Mouse (Mus musculus) kidney, embryonic 14.5 days (tissue): ENCODE results near the gene Agap1. TPM values are rescaled to one million over a fixed set of nuclear protein-coding genes. Genes with fewer than 3 reads are reported as not detected.

Experiments used
- ATAC-seq: fragments of 200-750 bp; cut with Nextera tagmentation; 2 replicates; pipeline ENCODE4 v1.8.0; 2017; ENCODE audit warnings: moderate number of reproducible peaks, mild to moderate bottlenecking, moderate TSS enrichment, moderate library complexity; ENCODE audit not compliant: low FRiP score, low TSS enrichment
- H3K27ac ChIP-seq: fragments of 300-500 bp; sonication (generic); 2 replicates; pipeline ENCODE4 v1.5.1; 2014; ENCODE audit warnings: low read depth, mild to moderate bottlenecking, low read length, moderate library complexity, mixed read lengths
- H3K27me3 ChIP-seq: fragments of 300-500 bp; sonication (generic); 2 replicates; pipeline ENCODE4 v1.6.1; 2014; ENCODE audit warnings: mild to moderate bottlenecking, low read length; ENCODE audit not compliant: control insufficient read depth, insufficient read depth
- H3K36me3 ChIP-seq: fragments of 300-500 bp; sonication (generic); 2 replicates; pipeline ENCODE4 v1.6.1; 2014; ENCODE audit warnings: low read length, mixed read lengths; ENCODE audit not compliant: control insufficient read depth, insufficient read depth
- H3K4me1 ChIP-seq: fragments of 300-500 bp; sonication (generic); 2 replicates; pipeline ENCODE4 v1.6.1; 2014; ENCODE audit warnings: low read length, mixed read lengths; ENCODE audit not compliant: control insufficient read depth, insufficient read depth
- H3K4me2 ChIP-seq: fragments of 300-500 bp; sonication (generic); replicated peaks from 2 replicates; pipeline ENCODE4 v1.6.1; 2014; ENCODE audit warnings: low read depth, mild to moderate bottlenecking, low read length
- H3K4me3 ChIP-seq: fragments of 300-500 bp; sonication (generic); 2 replicates; pipeline ENCODE4 v1.5.1; 2014; ENCODE audit warnings: mild to moderate bottlenecking, low read length
- H3K9ac ChIP-seq: fragments of 300-500 bp; sonication (generic); 2 replicates; pipeline ENCODE4 v1.6.1; 2014; ENCODE audit warnings: low read depth, mild to moderate bottlenecking, low read length, moderate library complexity
- H3K9me3 ChIP-seq: fragments of 300-500 bp; sonication (generic); 2 replicates; pipeline ENCODE4 v1.6.1; 2016; ENCODE audit warnings: low read length; ENCODE audit not compliant: control insufficient read depth
- WGBS: fragments of 180-500 bp; shearing (Covaris S2); extraction: QIAGEN DNeasy Blood & Tissue Kit; methylation state at CpG from one replicate; pipeline ENCODE4 v1.1.7; 2014; 5-methylcytosine and 5-hydroxymethylcytosine counted together
- polyA plus RNA-seq: library from polyadenylated mRNA; unstranded; fragments of >200 nt; fragmentation: Nextera tagmentation; extraction: Ambion mirVana; gene quantifications from 2 replicates; pipeline ENCODE4 v1.2.1, GENCODE M21; 2014

Gene Agap1
- polyA plus RNA-seq, 1 experiment from 2014 or later, result 19.3 TPM

DNA sequence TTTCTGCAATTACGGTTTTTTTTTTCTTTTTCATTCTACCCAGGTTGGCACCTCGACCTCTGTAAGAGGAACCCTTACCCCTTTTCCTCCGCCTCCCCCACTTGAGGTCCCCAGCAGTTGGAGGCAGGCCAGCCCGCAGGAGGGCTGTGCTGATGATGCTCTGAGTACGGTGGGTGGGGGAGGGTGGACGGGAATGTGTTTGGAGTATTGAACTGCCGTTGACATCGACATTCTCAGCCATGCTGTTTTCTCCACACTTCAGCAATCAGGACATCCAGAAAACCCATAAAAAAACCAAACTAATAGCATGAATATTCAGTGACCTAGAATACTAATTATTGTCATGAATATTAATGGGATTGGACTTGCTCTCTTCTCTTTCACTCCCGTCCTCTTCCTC is 295.9 kb downstream of the Agap1 start:
- no peak overlapping the region for H3K9ac ChIP-seq
- no peak overlapping the region for H3K27ac ChIP-seq
- WGBS, result 4% methylated on average over 9 of the region's 9 CpGs
- H3K9me3 ChIP-seq, result no peaks in the 10 kb centered on the region
- peaks cover 15% of the 10 kb centered on the region; the same call in 1 of the 2 replicates for H3K4me1 ChIP-seq
- no peaks in the 10 kb centered on the region; the same call in none of the 2 replicates for H3K27me3 ChIP-seq
- peak; percentile 65 for ATAC-seq
- no peak overlapping the region for H3K4me3 ChIP-seq
- peak overlapping the region; percentile 36 for H3K4me2 ChIP-seq
- H3K36me3 ChIP-seq, result no peaks in the 10 kb centered on the region

DNA sequence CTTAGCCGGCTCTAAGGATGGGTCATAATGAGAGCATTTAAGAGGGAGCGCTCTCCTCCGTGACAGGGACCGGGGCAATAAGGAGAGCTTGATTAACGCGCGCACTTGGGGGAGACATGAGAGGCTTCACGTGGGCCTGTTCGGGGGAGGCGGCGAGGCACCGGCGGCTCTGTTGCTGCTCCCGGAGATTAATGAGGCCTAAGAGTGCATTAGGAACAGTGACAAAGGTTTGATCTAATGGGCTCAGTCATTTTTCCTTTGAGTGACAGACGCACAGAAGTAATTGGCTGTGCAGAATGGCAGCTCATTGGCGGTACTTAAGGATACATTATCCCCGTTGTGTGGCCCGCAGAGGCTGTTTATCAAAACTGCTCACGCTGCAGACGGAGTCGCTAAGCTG is 296.3 kb downstream of the Agap1 start:
- ATAC-seq, result peak; percentile 64; the same call in 1 of the 2 replicates
- Histone ChIP-seq H3K4me2 (peak overlapping the region; percentile 36), H3K9ac (no peak overlapping the region), H3K4me1 (peaks cover 17% of the 10 kb centered on the region; the same call in 1 of the 2 replicates), H3K9me3 (no peaks in the 10 kb centered on the region), H3K4me3 (no peak overlapping the region), H3K27ac (no peak overlapping the region), H3K27me3 (no peaks in the 10 kb centered on the region; the same call in none of the 2 replicates), H3K36me3 (no peaks in the 10 kb centered on the region)
- WGBS, result 8% methylated on average over 21 of the region's 21 CpGs

DNA sequence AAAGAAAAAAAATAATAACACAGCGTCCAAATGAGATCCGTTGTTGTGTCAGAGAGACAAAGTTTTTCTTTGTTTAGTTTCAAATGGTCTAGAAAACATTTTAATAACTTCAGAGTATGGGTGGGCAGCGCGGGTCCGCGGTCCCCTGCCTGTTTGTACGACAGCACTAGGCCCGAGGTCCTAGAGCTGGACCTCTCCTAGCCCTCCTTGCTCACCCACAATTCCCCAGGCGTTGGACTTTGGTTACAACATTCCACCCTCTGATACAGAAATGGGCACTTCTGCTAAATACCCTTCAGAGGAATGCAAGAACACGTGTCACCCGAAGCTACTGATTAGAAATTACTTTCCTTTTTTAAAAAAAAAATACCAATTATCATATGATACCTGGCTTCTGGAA is 296.7 kb downstream of the Agap1 start:
- no peak overlapping the region for H3K4me3 ChIP-seq
- ATAC-seq, result no peak
- H3K4me2 ChIP-seq, result no peak overlapping the region
- H3K9me3 ChIP-seq, result no peaks in the 10 kb centered on the region
- H3K9ac ChIP-seq, result no peak overlapping the region
- no peaks in the 10 kb centered on the region; the same call in none of the 2 replicates for H3K27me3 ChIP-seq
- H3K4me1 ChIP-seq, result peaks cover 17% of the 10 kb centered on the region; the same call in 1 of the 2 replicates
- no peaks in the 10 kb centered on the region for H3K36me3 ChIP-seq
- 47% methylated on average over 11 of the region's 11 CpGs for WGBS
- H3K27ac ChIP-seq, result no peak overlapping the region

DNA sequence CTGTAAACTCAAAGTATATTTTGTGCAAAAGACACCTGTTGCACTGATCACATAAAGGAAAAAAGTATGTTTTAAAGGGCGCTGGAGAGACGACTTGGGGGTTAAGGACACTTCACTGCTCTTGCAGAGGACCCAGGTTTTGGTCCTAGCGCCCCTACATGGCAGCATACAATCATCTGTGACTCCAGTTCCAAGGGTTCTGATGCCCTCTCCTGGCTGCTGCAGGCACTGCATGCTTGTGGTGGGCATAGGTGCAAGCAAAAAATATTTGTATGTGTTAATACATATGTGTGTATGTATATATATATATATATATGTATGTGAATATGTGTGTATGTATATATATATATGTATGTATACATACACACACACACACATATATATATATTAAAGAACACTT is 298.1 kb downstream of the Agap1 start:
- Histone ChIP-seq H3K4me1 (peaks cover 17% of the 10 kb centered on the region; the same call in 1 of the 2 replicates), H3K27me3 (no peaks in the 10 kb centered on the region; the same call in none of the 2 replicates), H3K27ac (no peak overlapping the region), H3K36me3 (no peaks in the 10 kb centered on the region), H3K4me3 (no peak overlapping the region), H3K9me3 (no peaks in the 10 kb centered on the region), H3K9ac (no peak overlapping the region), H3K4me2 (no peak overlapping the region)
- ATAC-seq, result no peak
- 94% methylated on average over 3 of the region's 3 CpGs for WGBS

DNA sequence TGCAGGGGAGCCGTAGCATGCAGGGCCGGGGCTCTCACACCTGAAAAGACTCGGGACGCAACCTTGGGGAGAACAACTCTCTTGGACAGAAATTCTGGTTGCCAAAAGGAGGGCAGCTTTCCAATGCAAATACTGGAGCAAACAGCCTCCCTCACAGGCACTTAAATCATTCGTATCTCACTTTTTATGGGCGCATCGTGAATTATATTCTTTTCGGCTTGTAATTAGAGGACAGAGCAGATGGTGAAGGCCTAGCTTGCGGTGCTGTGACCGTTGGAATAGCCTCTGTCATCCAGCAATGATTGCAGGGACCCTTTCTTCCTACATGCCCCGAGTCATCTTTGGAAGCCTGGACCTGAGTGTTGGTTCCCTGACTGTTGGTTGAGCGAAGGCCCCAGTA is 300.8 kb downstream of the Agap1 start:
- Histone ChIP-seq H3K27ac (no peak overlapping the region), H3K4me3 (no peak overlapping the region), H3K4me1 (peaks cover 13% of the 10 kb centered on the region; the same call in 1 of the 2 replicates), H3K27me3 (no peaks in the 10 kb centered on the region; the same call in none of the 2 replicates), H3K4me2 (no peak overlapping the region; the same call in 1 of the 2 replicates), H3K9me3 (no peaks in the 10 kb centered on the region), H3K36me3 (no peaks in the 10 kb centered on the region), H3K9ac (no peak overlapping the region)
- ATAC-seq, result peak; percentile 52; the same call in 1 of the 2 replicates
- 18% methylated on average over 12 of the region's 12 CpGs for WGBS

DNA sequence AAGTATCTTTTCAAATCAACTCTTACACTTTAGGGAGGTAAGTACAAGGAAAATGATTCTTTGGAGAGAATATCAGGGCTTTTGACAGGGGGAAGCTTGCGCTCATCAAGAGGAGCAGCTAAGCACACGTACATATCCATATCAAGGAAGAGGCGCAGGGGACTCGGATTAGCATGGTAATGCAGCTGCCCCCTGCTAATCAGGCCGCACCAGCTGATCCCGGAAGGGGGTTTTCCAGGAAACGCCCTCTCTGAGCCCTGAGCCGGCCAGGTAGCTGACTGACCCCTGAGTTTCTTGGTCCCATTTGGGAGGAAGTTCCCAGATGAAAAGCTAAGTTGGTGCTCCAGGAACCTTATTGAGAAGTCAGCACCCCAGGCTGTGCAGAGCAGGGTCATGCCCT is 301.8 kb downstream of the Agap1 start:
- H3K9ac ChIP-seq, result no peak overlapping the region
- H3K4me3 ChIP-seq, result no peak overlapping the region
- H3K36me3 ChIP-seq, result no peaks in the 10 kb centered on the region
- H3K27ac ChIP-seq, result no peak overlapping the region
- peaks cover 3% of the 10 kb centered on the region; the same call in 1 of the 2 replicates for H3K4me1 ChIP-seq
- H3K9me3 ChIP-seq, result no peaks in the 10 kb centered on the region
- 60% methylated on average over 8 of the region's 8 CpGs for WGBS
- H3K4me2 ChIP-seq, result no peak overlapping the region
- no peaks in the 10 kb centered on the region; the same call in none of the 2 replicates for H3K27me3 ChIP-seq
- no peak for ATAC-seq

DNA sequence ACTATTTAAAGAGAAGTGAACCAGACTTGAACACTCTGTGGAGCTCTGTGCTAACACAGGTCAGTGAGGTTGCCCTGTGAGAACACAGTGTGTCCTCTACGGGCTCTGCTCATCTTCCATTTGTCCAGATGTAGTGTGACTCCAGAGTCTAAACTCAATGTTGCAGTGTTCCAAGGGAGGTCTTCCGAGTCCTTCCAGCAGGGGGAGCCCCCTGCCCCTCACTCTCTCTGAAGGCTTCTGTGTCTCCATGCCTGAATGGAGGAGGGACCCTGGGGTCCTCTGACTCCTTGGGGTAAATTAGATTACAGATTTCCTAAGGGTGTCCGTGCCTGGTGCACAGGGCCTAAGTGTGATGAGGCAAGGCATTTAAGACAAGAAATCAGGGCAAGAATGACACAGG is 302.9 kb downstream of the Agap1 start:
- no peak overlapping the region for H3K4me3 ChIP-seq
- no peak overlapping the region for H3K4me2 ChIP-seq
- no peak overlapping the region for H3K9ac ChIP-seq
- no peaks in the 10 kb centered on the region; the same call in none of the 2 replicates for H3K27me3 ChIP-seq
- WGBS, result 56% methylated on average over 3 of the region's 3 CpGs
- no peak overlapping the region for H3K27ac ChIP-seq
- H3K36me3 ChIP-seq, result no peaks in the 10 kb centered on the region
- 0 out of 2 replicates have a peak, but pooled peaks cover 3% of the 10 kb centered on the region for H3K4me1 ChIP-seq
- H3K9me3 ChIP-seq, result no peaks in the 10 kb centered on the region
- no peak for ATAC-seq

DNA sequence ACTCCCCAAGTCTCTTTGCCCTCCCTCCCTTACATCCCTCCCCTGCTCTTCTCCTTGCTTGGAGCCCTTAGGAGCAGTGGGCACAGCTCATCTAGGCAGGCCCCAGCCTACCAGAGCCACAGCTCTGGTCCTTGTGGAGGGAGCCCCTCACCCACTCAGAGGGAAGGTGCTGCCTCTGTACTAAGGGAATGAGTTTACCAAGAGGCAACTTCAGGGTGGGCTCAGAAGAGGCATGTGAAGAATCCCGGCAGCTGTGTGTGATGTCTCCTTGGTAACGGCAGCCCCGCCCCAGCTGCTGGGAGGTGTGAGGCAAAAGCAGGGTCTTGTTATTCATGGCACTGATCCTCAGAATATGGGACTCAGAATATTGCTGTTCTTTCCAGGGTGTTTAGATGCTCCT is 309.3 kb downstream of the Agap1 start:
- Histone ChIP-seq H3K4me1 (0 out of 2 replicates have a peak, but pooled peaks cover 4% of the 10 kb centered on the region), H3K27me3 (no peaks in the 10 kb centered on the region), H3K9me3 (no peaks in the 10 kb centered on the region), H3K4me2 (no peak overlapping the region), H3K4me3 (no peak overlapping the region), H3K9ac (no peak overlapping the region), H3K36me3 (no peaks in the 10 kb centered on the region; the same call in 1 of the 2 replicates), H3K27ac (no peak overlapping the region)
- ATAC-seq, result peak; percentile 68
- WGBS, result 46% methylated on average over 3 of the region's 3 CpGs

DNA sequence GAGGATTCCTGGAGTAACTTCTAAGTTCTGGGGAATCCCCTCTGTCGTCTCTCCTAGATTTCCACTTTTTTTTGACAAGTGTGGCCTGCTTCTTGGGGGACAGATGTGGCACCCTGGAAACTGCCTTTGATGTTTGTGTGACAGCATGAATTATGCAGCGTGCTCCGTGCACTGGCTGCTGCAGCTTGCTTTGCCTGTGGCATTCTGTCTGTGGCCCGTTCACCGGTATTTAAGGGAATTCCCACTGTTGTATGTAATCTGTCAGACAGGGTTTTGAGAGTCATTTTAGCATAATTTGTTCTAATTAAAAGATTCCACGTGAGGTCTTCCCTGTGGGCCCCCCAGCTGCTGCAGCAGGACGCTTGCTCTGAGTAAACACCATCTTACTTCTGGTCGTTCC is 312.3 kb downstream of the Agap1 start:
- 59% methylated on average over 8 of the region's 8 CpGs for WGBS
- no peaks in the 10 kb centered on the region for H3K9me3 ChIP-seq
- no peaks in the 10 kb centered on the region for H3K27me3 ChIP-seq
- H3K27ac ChIP-seq, result no peak overlapping the region
- no peak overlapping the region for H3K4me3 ChIP-seq
- H3K4me1 ChIP-seq, result 0 out of 2 replicates have a peak, but pooled peaks cover 4% of the 10 kb centered on the region
- H3K4me2 ChIP-seq, result no peak overlapping the region
- no peak for ATAC-seq
- no peak overlapping the region for H3K9ac ChIP-seq
- no peaks in the 10 kb centered on the region; the same call in 1 of the 2 replicates for H3K36me3 ChIP-seq
